Mouse (Mus musculus): ENCODE results near the gene Palb2.

Palb2 gene

GRCm38 (mm10) chr7:122132497-122133337 lies at the start of gene Palb2, which contains the start of gene Dctn5:
TSS of gene Palb2 (minus strand) at chr7:122132985.
TSS of gene Dctn5 (plus strand) at chr7:122133041.
- ATAC-seq (ENCODE audit: insufficient number of reproducible peaks, low FRiP score, low TSS enrichment): peak; percentile 97

GRCm38 (mm10) chr7:122180720-122181119 lies 47.9 kb upstream of the Palb2 start:
- no peak for ATAC-seq (ENCODE audit: insufficient number of reproducible peaks, low FRiP score, low TSS enrichment)

GRCm38 (mm10) chr7:122171613-122172012 lies 38.8 kb upstream of the Palb2 start:
- ATAC-seq (ENCODE audit: insufficient number of reproducible peaks, low FRiP score, low TSS enrichment): no peak

DNA sequence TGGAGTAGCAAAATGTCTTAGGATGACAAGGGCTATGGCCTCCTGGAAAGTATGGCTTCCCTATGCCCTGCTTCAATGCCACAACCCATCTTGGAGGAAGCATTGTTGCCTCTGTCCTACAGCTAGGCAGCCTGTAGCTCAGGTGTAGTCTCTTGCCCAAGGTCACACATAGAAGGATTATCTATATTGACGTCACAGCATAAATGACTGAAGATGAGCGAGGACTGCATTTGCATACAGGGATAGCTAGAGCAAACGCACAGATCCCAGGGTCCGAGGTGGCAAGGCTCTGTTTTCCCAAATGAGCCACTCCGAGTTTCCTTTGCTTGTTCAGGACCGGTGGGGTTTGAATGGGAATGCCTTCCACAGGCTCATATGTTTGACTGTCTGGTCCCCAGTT lies 37.9 kb upstream of the Palb2 start:
- no peak for ATAC-seq (ENCODE audit: insufficient number of reproducible peaks, low FRiP score, low TSS enrichment)

GRCm38 (mm10) chr7:122167203-122167602 lies 34.4 kb upstream of the Palb2 start:
- ATAC-seq (ENCODE audit: insufficient number of reproducible peaks, low FRiP score, low TSS enrichment): no peak

DNA sequence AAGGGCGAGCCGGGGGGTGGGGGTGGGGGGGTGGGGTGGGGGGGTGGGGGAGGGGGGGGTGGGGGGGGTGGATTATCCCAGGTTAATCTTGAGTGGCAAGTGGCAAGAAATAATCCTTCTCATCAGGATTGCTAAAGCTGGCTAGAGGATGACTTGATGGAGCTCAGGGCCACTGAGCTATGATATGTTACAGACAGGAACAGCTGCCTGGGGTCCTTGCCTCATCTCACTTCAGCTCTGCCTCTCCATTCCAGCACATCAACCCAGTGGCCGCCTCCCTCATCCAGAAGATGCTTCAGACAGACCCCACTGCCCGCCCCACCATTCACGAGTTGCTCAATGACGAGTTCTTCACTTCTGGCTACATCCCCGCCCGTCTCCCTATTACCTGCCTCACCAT lies 31.0 kb upstream of the Palb2 start:
- no peak for ATAC-seq (ENCODE audit: insufficient number of reproducible peaks, low FRiP score, low TSS enrichment)

GRCm38 (mm10) chr7:122160037-122160436 lies 27.3 kb upstream of the Palb2 start:
- ATAC-seq (ENCODE audit: insufficient number of reproducible peaks, low FRiP score, low TSS enrichment): no peak

DNA sequence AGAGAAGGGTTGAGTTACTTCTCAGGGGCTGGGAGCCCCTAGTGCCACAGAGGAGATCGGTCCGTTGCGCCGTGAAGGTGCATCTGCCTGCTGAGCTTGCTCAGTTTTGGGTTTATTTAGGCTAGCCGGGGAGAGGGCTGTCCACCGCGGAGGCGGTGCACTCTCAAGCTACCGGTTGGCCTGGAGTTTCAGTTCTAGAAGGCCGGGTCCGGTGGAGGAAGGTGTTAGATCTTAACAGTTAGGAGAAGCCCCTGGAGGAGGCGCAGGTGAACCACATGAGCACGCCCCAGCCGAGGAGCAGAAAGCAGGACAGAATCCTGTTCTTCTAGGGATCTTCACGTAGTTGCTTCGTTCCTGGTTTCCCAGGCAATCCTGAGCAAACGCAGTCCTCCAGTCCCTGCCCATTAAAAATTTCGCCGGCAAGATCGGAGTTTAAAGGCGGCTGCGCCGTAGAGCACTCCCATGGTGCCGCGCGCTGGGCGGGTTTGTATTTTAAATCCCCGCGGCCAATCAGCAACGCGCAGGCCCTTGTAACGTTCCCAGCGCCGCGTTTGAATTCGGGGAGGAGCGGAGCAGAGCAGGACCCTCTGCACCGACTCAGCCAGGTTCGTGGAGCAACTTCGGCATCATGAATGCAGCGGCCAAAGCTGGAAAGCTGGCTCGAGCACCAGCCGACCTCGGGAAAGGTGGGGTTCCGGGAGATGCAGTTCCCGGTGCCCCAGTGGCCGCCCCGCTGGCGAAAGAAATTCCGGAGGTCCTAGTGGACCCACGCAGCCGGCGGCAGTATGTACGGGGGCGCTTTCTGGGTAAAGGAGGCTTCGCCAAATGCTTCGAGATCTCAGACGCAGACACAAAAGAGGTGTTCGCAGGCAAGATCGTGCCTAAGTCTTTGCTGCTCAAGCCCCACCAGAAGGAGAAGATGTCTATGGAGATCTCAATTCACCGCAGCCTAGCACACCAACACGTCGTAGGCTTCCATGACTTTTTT lies 26.4 kb upstream of the Palb2 start, which contains the start of gene Plk1:
Plk1 (plus strand) TSS at position 525 of the 988 bp plus-strand sequence.
- ATAC-seq (ENCODE audit: insufficient number of reproducible peaks, low FRiP score, low TSS enrichment): peak; percentile 85

DNA sequence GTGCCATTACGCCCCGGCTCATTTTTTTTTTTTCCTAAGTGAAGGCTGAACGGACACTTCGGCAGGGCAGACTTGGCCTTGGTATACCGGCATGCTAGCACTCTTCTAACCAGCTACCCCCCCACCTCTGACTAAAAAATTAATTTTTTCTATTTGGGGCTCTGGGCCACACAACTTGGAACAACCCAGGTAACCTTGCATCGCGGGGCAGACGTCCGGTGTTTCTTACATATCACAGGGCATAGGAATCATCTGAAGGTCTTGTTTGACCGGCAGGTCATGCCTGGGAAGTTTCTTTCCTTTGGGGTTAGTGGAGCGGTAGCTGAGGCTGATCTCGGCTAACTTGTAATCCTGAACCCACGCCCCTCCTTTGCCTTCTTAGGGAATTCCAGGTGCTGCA lies 25.7 kb upstream of the Palb2 start:
- ATAC-seq (ENCODE audit: insufficient number of reproducible peaks, low FRiP score, low TSS enrichment): no peak

- no peak for ATAC-seq (ENCODE audit: insufficient number of reproducible peaks, low FRiP score, low TSS enrichment)
These were observed 19.7 kb upstream of the Palb2 start for GRCm38 (mm10) chr7:122152473-122152872.

DNA sequence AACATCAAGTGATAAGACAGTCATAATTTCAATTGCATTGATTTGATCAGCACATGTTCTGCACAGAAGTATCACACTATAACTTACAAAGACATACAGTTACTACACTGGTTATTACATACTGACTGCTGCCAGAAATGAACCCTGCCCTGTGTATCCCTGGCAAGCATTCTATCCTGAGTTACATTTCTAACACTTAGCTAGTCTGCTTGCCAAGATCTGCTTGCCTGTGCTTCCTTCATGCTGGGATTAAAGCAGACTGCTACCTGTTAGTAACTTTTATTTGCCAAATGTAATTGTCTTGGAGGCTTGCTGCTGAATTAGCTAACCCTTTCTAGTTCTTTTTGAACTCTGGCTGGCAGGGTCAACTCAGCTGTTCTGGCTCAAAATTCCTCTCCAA lies 8.2 kb upstream of the Palb2 start:
- no peak for ATAC-seq (ENCODE audit: insufficient number of reproducible peaks, low FRiP score, low TSS enrichment)

- ATAC-seq (ENCODE audit: insufficient number of reproducible peaks, low FRiP score, low TSS enrichment): no peak
These were observed 5.4 kb upstream of the Palb2 start for GRCm38 (mm10) chr7:122138190-122138589.

DNA sequence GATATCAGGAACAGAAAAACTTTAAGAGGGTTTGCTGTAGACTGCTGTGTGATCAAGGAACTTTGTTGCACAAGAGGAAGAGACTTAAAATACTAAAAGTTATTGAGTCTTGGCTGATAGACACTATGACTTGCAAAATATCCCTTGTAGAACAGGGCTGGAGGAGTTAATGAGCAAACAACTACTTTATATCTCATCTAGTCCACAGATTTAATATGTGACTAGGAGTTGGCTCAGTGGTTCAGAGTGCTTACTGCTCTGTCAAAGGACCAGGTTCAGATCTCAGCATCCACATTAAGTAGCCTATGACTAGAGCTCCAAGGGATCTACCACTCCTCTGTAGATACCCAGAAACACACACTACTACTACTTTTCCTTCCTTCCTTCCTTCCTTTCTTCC lies 4.3 kb upstream of the Palb2 start:
- no peak for ATAC-seq (ENCODE audit: insufficient number of reproducible peaks, low FRiP score, low TSS enrichment)

GRCm38 (mm10) chr7:122135070-122135469 lies 2.3 kb upstream of the Palb2 start:
- no peak for ATAC-seq (ENCODE audit: insufficient number of reproducible peaks, low FRiP score, low TSS enrichment)

- ATAC-seq (ENCODE audit: insufficient number of reproducible peaks, low FRiP score, low TSS enrichment): no peak
These were observed 497 bp upstream of the Palb2 start for GRCm38 (mm10) chr7:122133338-122133625.

GRCm38 (mm10) chr7:122131834-122132233 lies 951 bp downstream of the Palb2 start:
- ATAC-seq (ENCODE audit: insufficient number of reproducible peaks, low FRiP score, low TSS enrichment): no peak

DNA sequence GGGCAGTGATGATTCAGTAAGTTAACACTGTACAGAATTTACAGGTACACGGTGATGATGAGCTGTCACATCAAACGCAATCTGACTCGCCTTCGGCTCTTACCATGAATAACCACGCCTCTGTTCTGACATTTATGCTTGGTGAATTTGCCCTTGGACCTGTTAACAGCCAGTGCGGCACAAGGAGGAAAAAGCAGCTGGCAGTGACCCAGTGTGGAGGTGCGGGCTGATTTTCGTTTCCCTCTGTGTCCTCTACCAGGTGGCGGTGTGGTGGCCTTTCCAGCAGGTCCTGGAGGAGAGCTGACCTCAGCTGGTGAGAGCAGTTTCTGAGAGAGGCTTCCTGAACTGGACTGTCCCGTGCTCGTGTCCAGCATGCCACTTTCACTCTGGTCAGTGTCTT lies 5.8 kb downstream of the Palb2 start:
- ATAC-seq (ENCODE audit: insufficient number of reproducible peaks, low FRiP score, low TSS enrichment): no peak

DNA sequence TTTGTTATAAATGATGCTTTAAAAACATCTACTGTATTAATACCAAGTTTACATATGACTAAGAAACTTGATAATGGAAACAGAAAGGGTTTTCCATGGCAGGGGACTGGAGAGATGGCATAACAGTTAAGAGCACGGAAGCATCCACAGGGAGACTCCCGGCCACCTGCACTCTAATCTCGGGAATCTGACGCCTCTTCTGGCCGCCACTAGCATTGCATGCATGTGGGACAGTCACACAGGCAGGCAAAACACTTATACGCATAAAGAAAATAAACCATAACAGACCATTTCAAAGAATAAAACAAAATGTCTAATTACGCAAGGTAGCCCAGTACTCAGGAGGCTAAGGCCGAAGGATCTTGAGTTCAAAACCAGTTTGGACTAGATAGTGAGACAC lies 7.1 kb downstream of the Palb2 start:
- no peak for ATAC-seq (ENCODE audit: insufficient number of reproducible peaks, low FRiP score, low TSS enrichment)

DNA sequence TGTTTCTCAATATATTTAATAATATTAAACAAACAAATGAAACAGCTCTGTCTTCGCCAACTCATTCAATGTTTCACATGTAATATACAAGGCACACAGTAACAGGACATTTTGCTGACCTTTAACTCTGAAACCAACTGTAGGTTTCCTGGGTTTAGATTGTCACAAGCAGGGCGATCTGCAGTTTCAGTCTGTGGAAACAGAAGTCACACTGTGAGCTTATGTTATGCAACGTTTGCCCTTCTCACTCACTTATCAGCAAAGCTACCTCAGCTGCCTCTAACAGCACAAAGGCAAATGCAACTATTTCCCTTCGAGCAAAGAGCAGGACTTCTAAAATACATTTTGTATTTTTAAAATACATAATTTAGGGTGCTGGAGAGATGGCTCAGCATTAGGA lies 9.3 kb downstream of the Palb2 start:
- no peak for ATAC-seq (ENCODE audit: insufficient number of reproducible peaks, low FRiP score, low TSS enrichment)

DNA sequence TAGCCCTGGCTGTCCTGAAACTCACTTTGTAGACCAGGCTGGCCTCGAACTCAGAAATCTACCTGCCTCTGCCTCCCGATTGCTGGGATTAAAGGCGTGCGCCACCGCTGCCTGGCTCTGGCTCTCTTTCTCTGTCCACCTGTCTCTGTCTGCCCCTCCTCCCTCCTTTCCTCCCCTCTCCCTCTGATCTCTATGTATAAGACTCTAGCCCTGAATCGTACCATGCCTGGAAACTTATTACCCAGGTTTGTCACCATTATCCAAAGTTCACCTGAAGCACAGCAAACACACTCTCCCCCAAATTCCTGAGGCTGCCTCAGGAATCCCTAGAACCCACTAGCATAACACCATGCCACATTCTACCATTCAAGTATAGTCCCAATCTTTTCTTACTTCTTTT lies 24.6 kb downstream of the Palb2 start:
- ATAC-seq (ENCODE audit: insufficient number of reproducible peaks, low FRiP score, low TSS enrichment): no peak

GRCm38 (mm10) chr7:122101747-122102244 lies 31.0 kb downstream of the Palb2 start, which contains the start of gene Ndufab1:
TSS of gene Ndufab1 (minus strand) at chr7:122101886.
- ATAC-seq (ENCODE audit: insufficient number of reproducible peaks, low FRiP score, low TSS enrichment): peak; percentile 92
